ENCODE assay signal across 8 mouse cellular contexts in the genomic region with DNA sequence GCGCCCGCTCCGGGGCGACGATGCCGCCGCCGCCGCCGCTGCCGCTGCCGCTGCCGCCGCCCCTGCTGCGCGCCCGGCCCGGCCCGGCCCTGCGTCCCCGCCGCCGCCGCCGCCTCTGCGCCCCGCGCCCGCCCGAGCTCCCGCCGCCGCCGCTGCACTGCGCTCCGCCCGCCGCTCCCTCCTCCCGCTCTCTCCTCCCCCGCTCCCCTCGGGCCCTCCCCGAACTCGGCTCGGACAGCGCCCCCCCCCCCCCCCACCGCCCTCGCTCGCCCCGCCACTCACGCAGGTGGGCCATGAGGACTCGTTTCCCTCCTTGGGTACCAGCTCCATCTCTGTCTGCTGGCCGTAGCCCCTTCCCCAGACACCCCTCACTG. TPM values are rescaled to one million over a fixed set of nuclear protein-coding genes. Genes with fewer than 3 reads are reported as not detected.
DNase-seq lines count a peak whose midpoint lies in the region; ATAC-seq and TF ChIP-seq lines count a peak whose summit lies in the region.

No protein-coding gene starts in this region.

- H3K4me1 ChIP-seq in neural tube, embryonic 11.5 days (ENCODE audit: control insufficient read depth, insufficient read depth, low read length), result no peaks in the 10 kb centered on the region
- H3K4me1 ChIP-seq in hindbrain, postnatal 0 days (ENCODE audit: insufficient read depth, low read length), result no peaks in the 10 kb centered on the region
- 0 out of 2 replicates have a peak, but pooled peaks cover 6% of the 10 kb centered on the region for H3K4me1 ChIP-seq in stomach, embryonic 15.5 days

- peak overlapping the region; percentile 45 for H3K4me3 ChIP-seq in neural tube, embryonic 11.5 days (ENCODE audit: low read depth, low read length)
- H3K4me3 ChIP-seq in hindbrain, postnatal 0 days (ENCODE audit: low read length), result peak overlapping the region; percentile 47
- H3K4me3 ChIP-seq in stomach, embryonic 15.5 days (replicated peaks), result peak overlapping the region; percentile 34

- peak; percentile 46 for DNase-seq in cerebellum, adult 11 months
- DNase-seq in neural tube, embryonic 11.5 days (ENCODE audit: low spot score), result peak; percentile 28
- no peak for DNase-seq in neural tube, embryonic 10.5 days (ENCODE audit: extremely low spot score, low spot score)
- peak; percentile 34 for DNase-seq in hindbrain, postnatal 0 days (ENCODE audit: low spot score)
- DNase-seq in spleen, adult 18-20 months, result no peak
- DNase-seq in left cerebral cortex, adult 8-10 months (ENCODE audit: low spot score in 2 of 2), result no peak

- ATAC-seq in cerebellum, adult (ENCODE audit: insufficient number of reproducible peaks, low FRiP score, low TSS enrichment), result no peak
- ATAC-seq in neural tube, embryonic 11.5 days (ENCODE audit: insufficient read depth, low FRiP score, low TSS enrichment), result no peak
- peak; percentile 33 for ATAC-seq in hindbrain, postnatal 0 days
- no peak for ATAC-seq in stomach, embryonic 15.5 days (ENCODE audit: insufficient read depth, low FRiP score, low read depth)

- H3K36me3 ChIP-seq in neural tube, embryonic 11.5 days (ENCODE audit: control insufficient read depth, insufficient read depth, low read length), result no peaks in the 10 kb centered on the region
- no peaks in the 10 kb centered on the region for H3K36me3 ChIP-seq in hindbrain, postnatal 0 days (ENCODE audit: insufficient read depth, low read length)
- no peaks in the 10 kb centered on the region for H3K36me3 ChIP-seq in stomach, embryonic 15.5 days

- peak overlapping the region; percentile 41 for H3K9ac ChIP-seq in neural tube, embryonic 11.5 days (ENCODE audit: low read length)
- H3K9ac ChIP-seq in hindbrain, postnatal 0 days (replicated peaks; ENCODE audit: low read length), result peak overlapping the region; percentile 67
- no peak overlapping the region for H3K9ac ChIP-seq in stomach, embryonic 15.5 days

- no peaks in the 10 kb centered on the region for H3K9me3 ChIP-seq in neural tube, embryonic 11.5 days (ENCODE audit: control insufficient read depth, low read length)
- no peaks in the 10 kb centered on the region for H3K9me3 ChIP-seq in hindbrain, postnatal 0 days (ENCODE audit: low read length)
- H3K9me3 ChIP-seq in stomach, embryonic 15.5 days, result no peaks in the 10 kb centered on the region

- peaks cover 32% of the 10 kb centered on the region for H3K27me3 ChIP-seq in neural tube, embryonic 11.5 days (ENCODE audit: control insufficient read depth, insufficient read depth, low read length)
- no peaks in the 10 kb centered on the region for H3K27me3 ChIP-seq in hindbrain, postnatal 0 days (ENCODE audit: insufficient read depth, low read length)
- peaks cover 67% of the 10 kb centered on the region for H3K27me3 ChIP-seq in stomach, embryonic 15.5 days (replicated peaks)

- peak overlapping the region; percentile 87 for H3K4me2 ChIP-seq in neural tube, embryonic 11.5 days (ENCODE audit: low read depth)
- H3K4me2 ChIP-seq in hindbrain, postnatal 0 days (ENCODE audit: low read depth, low read length), result peak overlapping the region; percentile 71
- H3K4me2 ChIP-seq in stomach, embryonic 15.5 days, result peak overlapping the region; percentile 78

- 6% methylated on average over 10 of the region's 52 CpGs for WGBS in neural tube, embryonic 11.5 days
- WGBS in hindbrain, postnatal 0 days, result 2% methylated on average over 8 of the region's 52 CpGs
- WGBS in stomach, embryonic 15.5 days, result 8% methylated on average over 3 of the region's 52 CpGs

- TF ChIP-seq CTCF in hindbrain, postnatal 0 days (IDR thresholded peaks at IDR 0.05; ENCODE audit: low read depth), result no peak

- no peak overlapping the region for H3K27ac ChIP-seq in neural tube, embryonic 11.5 days (ENCODE audit: low read depth, low read length)
- peak overlapping the region; percentile 46; the same call in 1 of the 2 replicates for H3K27ac ChIP-seq in hindbrain, postnatal 0 days
- no peak overlapping the region for H3K27ac ChIP-seq in stomach, embryonic 15.5 days

RNA-seq across cellular contexts. Expression of gene Atp2b2, which starts 0.5 kb away (rescaled TPM):
- 4.6 and 5.2 TPM in 2 replicates for polyA plus RNA-seq in neural tube, embryonic 11.5 days (2014; fragmentation: Nextera tagmentation; extraction: Ambion mirVana)
- 119 and 127 TPM in 2 replicates for total RNA-seq in hindbrain, postnatal 0 days (2014; rRNA removed)
- 57.9 and 58.8 TPM in 2 replicates for polyA plus RNA-seq in hindbrain, postnatal 0 days (2015; fragmentation: Nextera tagmentation; extraction: Ambion mirVana)
- polyA plus RNA-seq in stomach, embryonic 15.5 days (2015; fragmentation: Nextera tagmentation; extraction: Ambion mirVana), result 1.2 and 1.3 TPM in 2 replicates
- total RNA-seq in left cerebral cortex, adult 8-10 months (2022), result 100 to 1,000 TPM; 564 to 646 (median 592) TPM

Comparison
In these comparisons a context has a peak if more than half of its experiments do, and no peak if none do; other contexts are left out.
1. DNase-seq: peak in cerebellum, adult 11 months (single experiment), neural tube, embryonic 11.5 days (single experiment) and hindbrain, postnatal 0 days (single experiment); none in neural tube, embryonic 10.5 days (single experiment), spleen, adult 18-20 months (0 of 2) and left cerebral cortex, adult 8-10 months (0 of 2).
2. Peak in every context shown above with its lines, with median percentiles within 50 percentile points of each other: H3K4me2 ChIP-seq and H3K4me3 ChIP-seq.